Mouse (Mus musculus) CH12.LX (cell line): ENCODE results near the gene Cuedc1. TPM values are rescaled to one million over a fixed set of nuclear protein-coding genes. Genes with fewer than 3 reads are reported as not detected.

Source experiments
- DNase-seq: peaks from one replicate; pipeline ENCODE4 v3.0.0-alpha.2; 2013; ENCODE audit errors: extremely low read depth
- H3K27ac ChIP-seq: 2 replicates; pipeline ENCODE4 v1.5.1; 2012; ENCODE audit warnings: low read depth, mild to moderate bottlenecking, control low read depth, moderate library complexity; ENCODE audit not compliant: insufficient read depth
- H3K27me3 ChIP-seq: replicated peaks from 2 replicates; pipeline ENCODE3; 2012; ENCODE audit warnings: inconsistent platforms
- H3K36me3 ChIP-seq, 2 experiments: replicated peaks in 1 of 2; 2 replicates each; pipeline versions ENCODE3 to v1.6.1; 2012; ENCODE audit warnings: inconsistent platforms in 1 of 2, low read length in 1 of 2, mild to moderate bottlenecking in 1 of 2, mixed read lengths in 1 of 2, moderate library complexity in 1 of 2; ENCODE audit not compliant: control insufficient read depth in 1 of 2, insufficient read depth in 1 of 2
- H3K4me1 ChIP-seq, 2 experiments: 2 replicates each; pipeline ENCODE4 v1.6.1; 2012; ENCODE audit warnings: inconsistent platforms in 1 of 2, moderate library complexity in 1 of 2; ENCODE audit not compliant: insufficient read depth in 2 of 2, control insufficient read depth in 1 of 2
- H3K4me2 ChIP-seq: 2 replicates; pipeline ENCODE4 v1.6.1; 2012; ENCODE audit warnings: low read depth, mild to moderate bottlenecking, control low read depth; ENCODE audit not compliant: poor library complexity, insufficient read depth, severe bottlenecking
- H3K4me3 ChIP-seq, 3 experiments: fragments of 150-350 bp in 1 of 3; sonication (generic) in 1 of 3; replicated peaks in 1 of 3; 2 replicates each; pipeline versions ENCODE3 to v1.5.1; 2011 to 2012; ENCODE audit warnings: low read depth in 2 of 3, low read length in 2 of 3, mild to moderate bottlenecking in 2 of 3, moderate library complexity in 2 of 3, control low read depth in 1 of 3, improper control_type of control experiment in 1 of 3, inconsistent platforms in 1 of 3, mixed read lengths in 1 of 3; ENCODE audit not compliant: poor library complexity in 1 of 3
- H3K79me2 ChIP-seq: replicated peaks from 2 replicates; pipeline ENCODE4 v1.6.1; 2012; ENCODE audit warnings: mild to moderate bottlenecking, moderate library complexity; ENCODE audit not compliant: control insufficient read depth, poor library complexity, insufficient read depth, severe bottlenecking; ENCODE audit errors: extremely low read depth
- H3K9ac ChIP-seq: 2 replicates; pipeline ENCODE4 v1.6.1; 2012; ENCODE audit warnings: low read depth, mild to moderate bottlenecking, control low read depth, moderate library complexity; ENCODE audit not compliant: insufficient read depth
- H3K9me3 ChIP-seq: replicated peaks from 2 replicates; pipeline ENCODE3; 2012; ENCODE audit warnings: low read length, inconsistent platforms, mixed read lengths
- BHLHE40 ChIP-seq: IDR thresholded peaks from 2 replicates; pipeline ENCODE4 v1.6.1; 2011; ENCODE audit warnings: mild to moderate bottlenecking, low read depth, low read length, improper control_type of control experiment
- CHD1 ChIP-seq: IDR thresholded peaks from 2 replicates; pipeline ENCODE4 v1.6.1; 2012; ENCODE audit warnings: low read depth, low read length, improper control_type of control experiment, inconsistent platforms
- E2F4 ChIP-seq: IDR thresholded peaks from 2 replicates; pipeline ENCODE4 v1.6.1; 2011; ENCODE audit warnings: low read depth, low read length, improper control_type of control experiment; ENCODE audit not compliant: insufficient replicate concordance
- ELF1 ChIP-seq: IDR thresholded peaks from 2 replicates; pipeline ENCODE4 v1.6.1; 2014; ENCODE audit warnings: low read depth, mild to moderate bottlenecking, inconsistent platforms, low read length, improper control_type of control experiment
- ETS1 ChIP-seq: conservative IDR thresholded peaks from 2 replicates; pipeline ENCODE4 v1.6.1; 2012; ENCODE audit warnings: low read depth, mild to moderate bottlenecking, inconsistent platforms, low read length, improper control_type of control experiment, moderate library complexity
- HCFC1 ChIP-seq: IDR thresholded peaks from 2 replicates; pipeline ENCODE4 v1.6.1; 2012; ENCODE audit warnings: low read depth, mild to moderate bottlenecking, inconsistent platforms, low read length, improper control_type of control experiment
- JUN ChIP-seq: IDR thresholded peaks from 2 replicates; pipeline ENCODE4 v1.6.1; 2011; ENCODE audit warnings: low read depth, mild to moderate bottlenecking, low read length, improper control_type of control experiment, moderate library complexity; ENCODE audit not compliant: insufficient read depth
- KAT2A ChIP-seq: IDR thresholded peaks from 2 replicates; pipeline ENCODE4 v1.6.1; 2012; ENCODE audit warnings: low read length, improper control_type of control experiment, inconsistent platforms; ENCODE audit not compliant: insufficient replicate concordance
- MAFK ChIP-seq: IDR thresholded peaks from 2 replicates; pipeline ENCODE4 v1.6.1; 2011; ENCODE audit warnings: low read length, improper control_type of control experiment; ENCODE audit not compliant: insufficient replicate concordance
- MAX ChIP-seq: IDR thresholded peaks from 2 replicates; pipeline ENCODE4 v1.6.1; 2011; ENCODE audit warnings: low read length, improper control_type of control experiment
- MAZ ChIP-seq: IDR thresholded peaks from 2 replicates; pipeline ENCODE4 v1.6.1; 2012; ENCODE audit warnings: low read depth, mild to moderate bottlenecking, inconsistent platforms, low read length, improper control_type of control experiment, moderate library complexity
- NELFE ChIP-seq: IDR thresholded peaks from 2 replicates; pipeline ENCODE4 v1.6.1; 2011; ENCODE audit warnings: low read depth, low read length, improper control_type of control experiment
- PAX5 ChIP-seq: IDR thresholded peaks from 2 replicates; pipeline ENCODE4 v1.6.1; 2012; ENCODE audit warnings: low read length, inconsistent platforms, mixed read lengths
- POLR2A ChIP-seq: IDR thresholded peaks from 2 replicates; pipeline ENCODE4 v1.6.1; 2011; ENCODE audit warnings: low read depth, mild to moderate bottlenecking, improper control_type of control experiment, low read length
- POLR2AphosphoS2 ChIP-seq: IDR thresholded peaks from 2 replicates; pipeline ENCODE4 v1.6.1; 2011; ENCODE audit warnings: low read depth, low read length, improper control_type of control experiment
- RAD21 ChIP-seq: IDR thresholded peaks from 2 replicates; pipeline ENCODE4 v1.6.1; 2011; ENCODE audit warnings: low read depth, mild to moderate bottlenecking, low read length, improper control_type of control experiment, moderate library complexity
- TCF12 ChIP-seq: IDR thresholded peaks from 2 replicates; pipeline ENCODE4 v1.6.1; 2014; ENCODE audit warnings: low read depth, mild to moderate bottlenecking, inconsistent platforms, low read length, improper control_type of control experiment
- UBTF ChIP-seq: IDR thresholded peaks from 2 replicates; pipeline ENCODE4 v1.6.1; 2012; ENCODE audit warnings: low read depth, mild to moderate bottlenecking, inconsistent platforms, low read length, improper control_type of control experiment, moderate library complexity
- USF1 ChIP-seq: IDR thresholded peaks from 2 replicates; pipeline ENCODE4 v1.6.1; 2014; ENCODE audit warnings: low read depth, mild to moderate bottlenecking, inconsistent platforms, low read length, improper control_type of control experiment
- USF2 ChIP-seq: conservative IDR thresholded peaks from 2 replicates; pipeline ENCODE4 v1.6.1; 2011; ENCODE audit warnings: low read depth, low read length, improper control_type of control experiment
- ZC3H11A ChIP-seq: IDR thresholded peaks from 2 replicates; pipeline ENCODE4 v1.6.1; 2012; ENCODE audit warnings: low read depth, mild to moderate bottlenecking, inconsistent platforms, low read length, improper control_type of control experiment
- ZKSCAN1 ChIP-seq: IDR thresholded peaks from 2 replicates; pipeline ENCODE4 v1.6.1; 2012; ENCODE audit warnings: low read depth, inconsistent platforms, low read length, improper control_type of control experiment, borderline replicate concordance
- ZNF384 ChIP-seq: IDR thresholded peaks from 2 replicates; pipeline ENCODE4 v1.6.1; 2012; ENCODE audit warnings: low read depth, low read length, improper control_type of control experiment, inconsistent platforms
- dilution Hi-C: fragments of 300-500 bp; cut with MboI; formaldehyde crosslinking; loops from 2 replicates; pipeline ENCODE4 v1.14.3; 2020; ENCODE audit warnings: low sequenced_read_pairs; ENCODE audit not compliant: extremely low pct_unique_long_range_greater_than_20kb, extremely low pct_ligation_motif_present
- in situ Hi-C: fragments of 300-500 bp; cut with MboI; formaldehyde crosslinking; loops from 3 replicates; pipeline ENCODE4 v1.14.3; 2019; ENCODE audit warnings: low sequenced_read_pairs, low pct_ligation_motif_present, low pct_unique_long_range_greater_than_20kb, mixed read lengths
- polyA plus RNA-seq: library from polyadenylated mRNA; unstranded; fragments of >175 nt; gene quantifications from 2 replicates; pipeline ENCODE4 v1.2.1, GENCODE M21; 2012; ENCODE audit warnings: low read depth; ENCODE audit not compliant: insufficient read length
- total RNA-seq, 2 experiments: library from RNA; depleted of rRNA; stranded (reverse); fragments of 300-350 nt in 1 of 2; fragments of >200 nt in 1 of 2; gene quantifications; 2 replicates each; pipeline ENCODE4 v1.2.3; 2012 to 2014

Cuedc1 gene
- total and polyA plus RNA-seq, 3 experiments: 0.20 to 0.51 (median 0.47) TPM

- no peak overlapping the region for H3K9ac ChIP-seq
- dilution Hi-C loops: no loop called here
These were observed 41.5 kb downstream of the Cuedc1 start for GRCm38 (mm10) chr11:88139256-88139861.

GRCm38 (mm10) chr11:88140066-88141060, 42.5 kb downstream of the Cuedc1 start:
- H3K27ac ChIP-seq: no peak overlapping the region
- TF ChIP-seq ZNF384: 0 out of 2 replicates have a peak, but pooled peaks have one; percentile 22
- TF ChIP-seq BHLHE40: peak; percentile 77
- TF ChIP-seq ZC3H11A: no peak
- TF ChIP-seq HCFC1: no peak
- TF ChIP-seq USF1: no peak
- TF ChIP-seq RAD21: no peak
- H3K4me1 ChIP-seq: peaks cover 12 to 40% of the 10 kb centered on the region in 2 experiments
- H3K27me3 ChIP-seq: peaks cover 40% of the 10 kb centered on the region
- H3K9me3 ChIP-seq: no peaks in the 10 kb centered on the region
- in situ Hi-C loops (no loop called here), dilution Hi-C loops (no loop called here)
- DNase-seq: no peak
- H3K36me3 ChIP-seq: no peaks in the 10 kb centered on the region
- H3K79me2 ChIP-seq: no peaks in the 10 kb centered on the region
- H3K4me2 ChIP-seq: no peak overlapping the region
- no peak overlapping the region for H3K9ac ChIP-seq
- no peak overlapping the region for H3K4me3 ChIP-seq

More at GRCm38 (mm10) chr11:88139256-88139861, 41.5 kb downstream of the Cuedc1 start:
- no peak for DNase-seq
- Histone ChIP-seq H3K9me3 (no peaks in the 10 kb centered on the region), H3K4me3 (no peak overlapping the region), H3K4me2 (no peak overlapping the region), H3K4me1 (peaks cover 7 to 30% of the 10 kb centered on the region in 2 experiments), H3K36me3 (no peaks in the 10 kb centered on the region), H3K27me3 (peaks cover 43% of the 10 kb centered on the region), H3K79me2 (no peaks in the 10 kb centered on the region), H3K27ac (no peak overlapping the region)
- in situ Hi-C loops: no loop called here
- no peak for TF ChIP-seq MAFK
- no peak for TF ChIP-seq ETS1
- TF ChIP-seq NELFE: no peak
- no peak for TF ChIP-seq POLR2A
- TF ChIP-seq MAZ: no peak
- TF ChIP-seq CHD1: no peak
- no peak for TF ChIP-seq ZKSCAN1
- TF ChIP-seq MAX: no peak
- TF ChIP-seq BHLHE40: no peak
- no peak for TF ChIP-seq PAX5
- TF ChIP-seq JUN: no peak
- no peak for TF ChIP-seq USF2
- no peak for TF ChIP-seq KAT2A
- no peak for TF ChIP-seq E2F4
- no peak for TF ChIP-seq USF1
- TF ChIP-seq UBTF: no peak
- TF ChIP-seq TCF12: no peak
- no peak for TF ChIP-seq ELF1
- no peak for TF ChIP-seq HCFC1
- TF ChIP-seq POLR2AphosphoS2: no peak
- TF ChIP-seq, all 38 proteins: peak for 0
